Mouse (Mus musculus): ENCODE measurements at regions not wholly inside any gene's neighbourhood (a gene's known extent, or its start where the extent isn't known, plus 50 kb on each side); places are given as distances from the start of the nearest gene placed in this dataset.
A peak's percentile ranks its signal among the peaks of the same experiment; 100 is the strongest.

- peak; percentile 41 for DNase-seq
Observed at GRCm38 (mm10) chr12:77667875-77668204, 429.9 kb downstream of the Fut8 start.

GRCm38 (mm10) chr12:77670531-77670930 is 432.6 kb downstream of the Fut8 start:
- no peak for DNase-seq

- no peak for DNase-seq
Observed at GRCm38 (mm10) chr12:77674352-77674751, 436.4 kb downstream of the Fut8 start.

- no peak for DNase-seq
Observed at GRCm38 (mm10) chr12:77674755-77675154, 436.8 kb downstream of the Fut8 start.

GRCm38 (mm10) chr12:77678040-77678439 is 440.1 kb downstream of the Fut8 start:
- no peak for DNase-seq

GRCm38 (mm10) chr12:77694101-77694500 is 456.2 kb downstream of the Fut8 start:
- DNase-seq: peak; percentile 11

GRCm38 (mm10) chr12:77696039-77696631 is 458.2 kb downstream of the Fut8 start:
- DNase-seq: no peak

- no peak for DNase-seq
Observed at GRCm38 (mm10) chr12:77696662-77697061, 458.7 kb downstream of the Fut8 start.

- no peak for DNase-seq
Observed at GRCm38 (mm10) chr12:77698088-77698487, 460.2 kb downstream of the Fut8 start.

- DNase-seq: peak; percentile 12
Observed at GRCm38 (mm10) chr12:77699896-77700605, 462.1 kb downstream of the Fut8 start.

GRCm38 (mm10) chr12:77715506-77715905 is 477.6 kb downstream of the Fut8 start:
- no peak for DNase-seq

- no peak for DNase-seq
Observed at GRCm38 (mm10) chr12:77715979-77716378, 478.1 kb downstream of the Fut8 start.

GRCm38 (mm10) chr12:77727766-77728165 is 466.3 kb upstream of the Gm6657 start:
- DNase-seq: no peak

GRCm38 (mm10) chr12:77739047-77739760 is 454.8 kb upstream of the Gm6657 start:
- DNase-seq: peak; percentile 12

GRCm38 (mm10) chr12:77742716-77743115 is 451.3 kb upstream of the Gm6657 start:
- DNase-seq: no peak

GRCm38 (mm10) chr12:77749438-77750007 is 444.5 kb upstream of the Gm6657 start:
- DNase-seq: no peak

GRCm38 (mm10) chr12:77752181-77752580 is 441.9 kb upstream of the Gm6657 start:
- no peak for DNase-seq

GRCm38 (mm10) chr12:77756021-77756420 is 438.0 kb upstream of the Gm6657 start:
- DNase-seq: no peak

- DNase-seq: no peak
Observed at GRCm38 (mm10) chr12:77760976-77761375, 433.1 kb upstream of the Gm6657 start.

GRCm38 (mm10) chr12:77776011-77776546 is 418.0 kb upstream of the Gm6657 start:
- no peak for DNase-seq

GRCm38 (mm10) chr12:77776755-77777154 is 417.3 kb upstream of the Gm6657 start:
- no peak for DNase-seq

GRCm38 (mm10) chr12:77780885-77781698 is 412.9 kb upstream of the Gm6657 start:
- DNase-seq: peak; percentile 85

- no peak for DNase-seq
Observed at GRCm38 (mm10) chr12:77783909-77784308, 410.1 kb upstream of the Gm6657 start.

All from right cerebral cortex, adult 18-20 months (tissue).